Comparison of ENCODE assay signal across 38 mouse cellular contexts in genomic region chr2:112247323-112247722, GRCm38 (mm10). TPM values are rescaled to one million over a fixed set of nuclear protein-coding genes. Genes with fewer than 3 reads are reported as not detected.
"Had no signal": no experiment of that assay in that cellular context is flagged by ENCODE, and none has a peak within 500 bp of the region (broad histone marks: within the 10 kb centered on the region; RNA-seq: fewer than 3 reads in every experiment).

No protein-coding gene starts in this region.

- H3K4me1 ChIP-seq: heart, embryonic 13.5 days; heart, embryonic 15.5 days; hindbrain, embryonic 13.5 days; hindbrain, embryonic 15.5 days; limb, embryonic 12.5 days; liver, embryonic 13.5 days; liver, embryonic 15.5 days had no signal

- H3K4me3 ChIP-seq: gastrocnemius, adult 2 months; heart, embryonic 13.5 days; heart, embryonic 15.5 days; hindbrain, embryonic 13.5 days; hindbrain, embryonic 15.5 days; kidney, embryonic 15.5 days; left cerebral cortex, adult 2 months; limb, embryonic 10.5 days; limb, embryonic 12.5 days; liver, embryonic 13.5 days; liver, embryonic 15.5 days had no signal

- H3K36me3 ChIP-seq: heart, embryonic 15.5 days; liver, embryonic 13.5 days; liver, embryonic 15.5 days had no signal

- H3K27ac ChIP-seq: gastrocnemius, adult 2 months; heart, embryonic 13.5 days; heart, embryonic 15.5 days; hindbrain, embryonic 13.5 days; hindbrain, embryonic 15.5 days; hindbrain, postnatal 0 days; kidney, embryonic 15.5 days; kidney, postnatal 0 days; left cerebral cortex, adult 2 months; limb, embryonic 10.5 days; limb, embryonic 12.5 days; liver, embryonic 13.5 days; liver, embryonic 15.5 days had no signal

- DNase-seq: gastrocnemius, adult 2 months; gastrocnemius, postnatal 10 days; gastrocnemius, postnatal 25 days; heart, adult 18-20 months; heart, postnatal 14 days; heart, postnatal 36 days; kidney, adult 11 months; kidney, adult 2 months; kidney, adult 9 months; kidney, postnatal 14 days; kidney, postnatal 36 days; liver; liver, embryonic 13.5 days had no signal

- H3K27me3 ChIP-seq: heart, embryonic 13.5 days; heart, embryonic 15.5 days; hindbrain, embryonic 13.5 days; hindbrain, embryonic 15.5 days; kidney, embryonic 15.5 days; limb, embryonic 12.5 days had no signal

- H3K9me3 ChIP-seq: heart, embryonic 13.5 days; heart, embryonic 15.5 days; hindbrain, embryonic 13.5 days; hindbrain, embryonic 15.5 days; kidney, embryonic 15.5 days; limb, embryonic 10.5 days; limb, embryonic 12.5 days; liver, embryonic 13.5 days; liver, embryonic 15.5 days had no signal

- ATAC-seq: hindbrain, postnatal 0 days; intestine, embryonic 16.5 days had no signal

RNA-seq across cellular contexts. Expression of gene Nutm1, which starts 11.8 kb away (rescaled TPM):
- total RNA-seq: gastrocnemius, adult 2 months; gastrocnemius, postnatal 10 days; gastrocnemius, postnatal 25 days; gastrocnemius, postnatal 4 days; heart, adult 18-20 months; heart, adult 8-10 months; heart, postnatal 14 days; heart, postnatal 36 days; layer of hippocampus, adult 18-20 months; layer of hippocampus, postnatal 10 days; layer of hippocampus, postnatal 25 days; left cerebral cortex, adult 2 months; left cerebral cortex, postnatal 14 days had no signal
- polyA plus RNA-seq: frontal cortex, adult 2 months; heart, embryonic 15.5 days; heart, postnatal 0 days; intestine, embryonic 14.5 days; large intestine, adult 2 months; limb, embryonic 14.5 days; liver, embryonic 11.5 days; liver, embryonic 13.5 days had no signal

RNA-seq across cellular contexts. Expression of gene Gm21985, which starts 18.8 kb away (rescaled TPM):
- total RNA-seq: gastrocnemius, postnatal 4 days; hindbrain, postnatal 0 days had no signal
- polyA plus RNA-seq: heart, embryonic 13.5 days; heart, embryonic 15.5 days; heart, postnatal 0 days; hindbrain, embryonic 11.5 days; hindbrain, embryonic 13.5 days; hindbrain, embryonic 15.5 days; hindbrain, postnatal 0 days; intestine, embryonic 14.5 days; intestine, embryonic 16.5 days; kidney, adult 2 months; kidney, embryonic 15.5 days; kidney, postnatal 0 days; limb, embryonic 10.5 days; limb, embryonic 12.5 days; liver, embryonic 11.5 days; liver, embryonic 13.5 days; liver, embryonic 15.5 days had no signal
